ENCODE assay signal across 9 mouse cellular contexts in genomic region chr2:37802610-37803212, GRCm38 (mm10). TPM values are rescaled to one million over a fixed set of nuclear protein-coding genes. Genes with fewer than 3 reads are reported as not detected.
A peak's percentile ranks its signal among the peaks of the same experiment; 100 is the strongest.
DNase-seq lines count a peak whose midpoint lies in the region; ATAC-seq and TF ChIP-seq lines count a peak whose summit lies in the region.
"Had no signal": no experiment of that assay in that cellular context is flagged by ENCODE, and none has a peak within 500 bp of the region (broad histone marks: within the 10 kb centered on the region; RNA-seq: fewer than 3 reads in every experiment).

No protein-coding gene starts in this region.

- H3K4me3 ChIP-seq in bone marrow, adult 2 months (replicated peaks; ENCODE audit: control insufficient read depth, low read depth, low read length), result no peak overlapping the region
- no peak overlapping the region for H3K4me3 ChIP-seq in embryonic fibroblast, embryonic 13.5 days (ENCODE audit: insufficient read depth, low read length)
- H3K4me3 ChIP-seq in neural tube, embryonic 15.5 days (replicated peaks), result no peak overlapping the region
- H3K4me3 ChIP-seq: embryonic facial prominence, embryonic 15.5 days had no signal

- H3K27me3 ChIP-seq in neural tube, embryonic 15.5 days (replicated peaks), result no peaks in the 10 kb centered on the region
- H3K27me3 ChIP-seq: embryonic facial prominence, embryonic 15.5 days had no signal

- ATAC-seq in CD4-positive, CD25-positive, alpha-beta regulatory T cell, adult 4 months, result peak; percentile 54
- peak; percentile 62; the same call in 1 of the 2 replicates for ATAC-seq in neural tube, embryonic 15.5 days (ENCODE audit: low FRiP score)

- no peak for TF ChIP-seq POLR2A in bone marrow, adult 2 months (IDR thresholded peaks at IDR 0.05; ENCODE audit: borderline replicate concordance, control insufficient read depth, low read depth, low read length)
- no peak for TF ChIP-seq POLR2A in embryonic fibroblast, embryonic 13.5 days (IDR thresholded peaks at IDR 0.05; ENCODE audit: low read depth, low read length)

- H3K9ac ChIP-seq in neural tube, embryonic 15.5 days (replicated peaks), result no peak overlapping the region
- H3K9ac ChIP-seq: embryonic facial prominence, embryonic 15.5 days had no signal

- TF ChIP-seq CTCF in bone marrow, adult 2 months (IDR thresholded peaks at IDR 0.05; ENCODE audit: control insufficient read depth, insufficient read depth, low read length), result peak; percentile 96
- TF ChIP-seq CTCF in embryonic fibroblast, embryonic 13.5 days (IDR thresholded peaks at IDR 0.05; ENCODE audit: borderline replicate concordance, insufficient read depth, low read length), result peak; percentile 98

- 52% methylated on average over 4 of the region's 4 CpGs for WGBS in bone marrow, adult 2 months
- WGBS in neural tube, embryonic 15.5 days, result 47% methylated on average over 4 of the region's 4 CpGs

- peak; percentile 57 to 68 for DNase-seq in heart, postnatal 36 days
- peak; percentile 84 to 87 for DNase-seq in kidney, postnatal 4 days
- DNase-seq in lung, adult 18-20 months, result peak; percentile 36 to 49
- DNase-seq in testis, postnatal 10 days (ENCODE audit: low spot score), result peak; percentile 80

- intact Hi-C loops in heart, postnatal 36 days (cut with DNase I), result loop anchor here (1.0 to 10.0 kb wide), 2 partner anchors 27 to 418 kb away; no protein-coding TSS in a partner anchor

- no peaks in the 10 kb centered on the region; the same call in 1 of the 2 replicates for H3K4me1 ChIP-seq in bone marrow, adult 2 months (ENCODE audit: control insufficient read depth, insufficient read depth, low read length)
- no peaks in the 10 kb centered on the region for H3K4me1 ChIP-seq in embryonic fibroblast, embryonic 13.5 days (ENCODE audit: control insufficient read depth, insufficient read depth, low read length)
- 0 out of 2 replicates have a peak, but pooled peaks cover 4% of the 10 kb centered on the region for H3K4me1 ChIP-seq in neural tube, embryonic 15.5 days
- H3K4me1 ChIP-seq: embryonic facial prominence, embryonic 15.5 days had no signal

- H3K4me2 ChIP-seq in neural tube, embryonic 15.5 days, result no peak overlapping the region
- H3K4me2 ChIP-seq: embryonic facial prominence, embryonic 15.5 days had no signal

- no peaks in the 10 kb centered on the region for H3K9me3 ChIP-seq in neural tube, embryonic 15.5 days (replicated peaks)
- H3K9me3 ChIP-seq: embryonic facial prominence, embryonic 15.5 days had no signal

- H3K27ac ChIP-seq in bone marrow, adult 2 months (ENCODE audit: control insufficient read depth, insufficient read depth, low read depth, low read length, poor library complexity), result no peak overlapping the region
- no peak overlapping the region for H3K27ac ChIP-seq in embryonic fibroblast, embryonic 13.5 days (ENCODE audit: insufficient read depth, low read length)
- H3K27ac ChIP-seq in neural tube, embryonic 15.5 days (replicated peaks), result no peak overlapping the region
- H3K27ac ChIP-seq: embryonic facial prominence, embryonic 15.5 days had no signal

- H3K36me3 ChIP-seq in neural tube, embryonic 15.5 days, result peaks cover 8% of the 10 kb centered on the region; the same call in 1 of the 2 replicates

RNA-seq across cellular contexts. Expression of gene Crb2, which starts 26.7 kb away (rescaled TPM):
- under 1 TPM in 1 of 2 experiments, not detected in 1; 0.28 TPM for polyA plus RNA-seq in CD4-positive, CD25-positive, alpha-beta regulatory T cell, adult 4 months (2017; shearing (Covaris generic))
- not detected in 2 replicates for polyA plus RNA-seq in bone marrow, adult 2 months (2011; ENCODE audit: insufficient read depth, insufficient read length, low replicate concordance, missing spikeins)
- polyA plus RNA-seq in embryonic fibroblast, embryonic 13.5 days (2011; ENCODE audit: insufficient read length, low read depth, missing spikeins), result 0.08 and 0.32 TPM in 2 replicates
- 1 to 10 TPM in 1 of 2 experiments, under 1 TPM in 1; 0.97 to 1.0 TPM for total RNA-seq in heart, postnatal 36 days (2021)
- polyA plus RNA-seq in neural tube, embryonic 15.5 days (2015; fragmentation: Nextera tagmentation; extraction: Ambion mirVana), result 2.5 and 2.6 TPM in 2 replicates
